Mouse (Mus musculus): Measurements from ENCODE around the gene Mybpc3. TPM values are rescaled to one million over a fixed set of nuclear protein-coding genes. Genes with fewer than 3 reads are reported as not detected.

The Mybpc3 gene
- 1 to 10 TPM; 1.2 to 1.6 TPM for total RNA-seq (2023)

GRCm38 (mm10) chr2:91117585-91118275 is at the start of gene Mybpc3:
Mybpc3 (plus strand) TSS chr2:91118144.

GRCm38 (mm10) chr2:91070076-91070800 is 47.7 kb upstream of the Mybpc3 start, which contains the start of gene Slc39a13:
Slc39a13 (minus strand) TSS chr2:91070417.

GRCm38 (mm10) chr2:91081775-91082695 is 35.9 kb upstream of the Mybpc3 start, which contains the start of gene Spi1:
Spi1 (plus strand) TSS chr2:91082390.

GRCm38 (mm10) chr2:91183711-91184405 is 65.9 kb downstream of the Mybpc3 start, which contains the start of gene Madd:
Madd (minus strand) TSS chr2:91183837.

Other genes with a start within 250 kb of the Mybpc3 start
- gene C1qtnf4, start 232.3 kb upstream of the Mybpc3 start, total RNA-seq (2023) = not detected
- gene Kbtbd4, start 213.4 kb upstream of the Mybpc3 start, total RNA-seq (2023) = 10 to 100 TPM; 16.0 to 16.9 TPM
- 10 to 100 TPM; 48.7 to 55.4 TPM for gene Ndufs3, start 213.3 kb upstream of the Mybpc3 start, total RNA-seq (2023)
- gene Celf1, start 177.8 kb upstream of the Mybpc3 start, total RNA-seq (2023) = 10 to 100 TPM; 41.7 to 44.3 TPM
- gene Rapsn, start 82.5 kb upstream of the Mybpc3 start, total RNA-seq (2023) = under 1 TPM in 1 of 2 experiments, not detected in 1; 0.60 TPM
- gene Psmc3, start 64.1 kb upstream of the Mybpc3 start, total RNA-seq (2023) = 100 to 1,000 TPM; 113 TPM
- 10 to 100 TPM; 14.1 to 14.2 TPM for gene Slc39a13, start 47.7 kb upstream of the Mybpc3 start, total RNA-seq (2023)
- gene Spi1, start 35.8 kb upstream of the Mybpc3 start, total RNA-seq (2023) = 100 to 1,000 TPM; 498 to 504 TPM
- 10 to 100 TPM; 62.1 to 63.9 TPM for gene Madd, start 65.7 kb downstream of the Mybpc3 start, total RNA-seq (2023)
- 1 to 10 TPM in 1 of 2 experiments, under 1 TPM in 1; 0.56 to 1.7 TPM for gene Nr1h3, start 84.7 kb downstream of the Mybpc3 start, total RNA-seq (2023)
- 10 to 100 TPM in 1 of 2 experiments, 1 to 10 TPM in 1; 9.8 to 11.1 TPM for gene Acp2, start 84.7 kb downstream of the Mybpc3 start, total RNA-seq (2023)
- gene Ddb2, start 118.8 kb downstream of the Mybpc3 start, total RNA-seq (2023) = 1 to 10 TPM; 8.1 to 9.2 TPM
- not detected for gene Pacsin3, start 137.8 kb downstream of the Mybpc3 start, total RNA-seq (2023)
- 10 to 100 TPM; 82.1 to 94.3 TPM for gene Arfgap2, start 146.8 kb downstream of the Mybpc3 start, total RNA-seq (2023)

Data from neutrophil, adult 59 days (primary cell).